Mouse (Mus musculus) heart, embryonic 13.5 days (tissue): ENCODE measurements at regions not wholly inside any gene's neighbourhood (a gene's known extent, or its start where the extent isn't known, plus 50 kb on each side); places are given as distances from the start of the nearest gene placed in this dataset.
A peak's percentile ranks its signal among the peaks of the same experiment; 100 is the strongest.

Source experiments
- ATAC-seq: fragments of 200-750 bp; cut with Nextera tagmentation; 2 replicates; pipeline ENCODE4 v1.8.0; 2017; ENCODE audit warnings: moderate TSS enrichment; ENCODE audit not compliant: insufficient number of reproducible peaks, low FRiP score, low TSS enrichment; ENCODE audit errors: extremely low read depth
- H3K27ac ChIP-seq: fragments of 300-500 bp; sonication (generic); replicated peaks from 2 replicates; pipeline ENCODE4 v1.5.1; 2015; ENCODE audit warnings: moderate library complexity, mild to moderate bottlenecking, inconsistent platforms
- H3K27me3 ChIP-seq: fragments of 300-500 bp; sonication (generic); replicated peaks from 2 replicates; pipeline ENCODE4 v1.6.1; 2015; ENCODE audit warnings: mild to moderate bottlenecking, inconsistent platforms
- H3K36me3 ChIP-seq: fragments of 300-500 bp; sonication (generic); 2 replicates; pipeline ENCODE4 v1.6.1; 2015; ENCODE audit warnings: mild to moderate bottlenecking, inconsistent platforms
- H3K4me1 ChIP-seq: fragments of 300-500 bp; sonication (generic); 2 replicates; pipeline ENCODE4 v1.6.1; 2015; ENCODE audit warnings: inconsistent platforms
- H3K4me2 ChIP-seq: fragments of 300-500 bp; sonication (generic); 2 replicates; pipeline ENCODE4 v1.6.1; 2015; ENCODE audit warnings: inconsistent platforms, mild to moderate bottlenecking, moderate library complexity
- H3K4me3 ChIP-seq: fragments of 300-500 bp; sonication (generic); 2 replicates; pipeline ENCODE4 v1.5.1; 2015; ENCODE audit warnings: moderate library complexity, mild to moderate bottlenecking, inconsistent platforms
- H3K9ac ChIP-seq: fragments of 300-500 bp; sonication (generic); 2 replicates; pipeline ENCODE4 v1.6.1; 2015; ENCODE audit warnings: inconsistent platforms, mild to moderate bottlenecking, moderate library complexity
- H3K9me3 ChIP-seq: fragments of 300-500 bp; sonication (generic); 2 replicates; pipeline ENCODE4 v1.6.1; 2016; ENCODE audit warnings: inconsistent platforms
- WGBS: fragments of 180-500 bp; shearing (Covaris S2); methylation state at CpG from one replicate; pipeline ENCODE4 v1.1.7; 2015; ENCODE audit warnings: mixed read lengths; 5-methylcytosine and 5-hydroxymethylcytosine counted together

DNA sequence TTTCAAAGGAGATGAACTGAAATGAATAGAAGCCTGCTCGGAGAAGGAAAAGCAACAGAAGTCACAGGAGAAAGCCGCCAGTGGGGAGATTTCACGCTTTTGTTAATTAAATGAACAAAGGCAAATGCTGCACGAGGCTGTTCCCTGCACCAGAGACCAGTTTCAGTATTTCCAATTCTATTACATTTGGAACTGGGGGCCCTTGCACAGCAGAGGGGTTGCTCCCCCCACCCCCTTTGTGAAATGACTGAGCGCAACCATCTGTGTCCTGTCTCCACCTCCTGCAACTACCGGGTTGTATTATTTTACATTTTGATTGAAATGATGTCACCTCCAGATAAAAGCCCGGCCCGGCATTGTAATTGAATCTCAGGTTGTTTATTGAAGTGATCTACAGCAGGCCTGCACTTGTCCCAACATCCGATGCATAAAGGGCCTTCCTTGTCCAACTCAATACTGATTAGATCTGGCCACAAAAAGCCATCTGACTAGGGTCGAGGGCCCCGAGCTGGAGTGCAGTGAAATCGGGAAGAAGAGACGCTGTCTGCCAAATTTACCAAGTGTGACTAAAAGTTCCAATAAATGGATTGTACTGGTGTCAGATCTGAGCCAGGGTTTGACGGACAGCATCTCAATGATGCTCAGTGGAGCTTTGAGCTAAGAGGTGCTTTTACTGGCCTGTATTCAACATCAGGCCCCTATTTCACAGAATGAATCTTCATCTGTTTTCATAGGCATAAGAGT is 152.9 kb upstream of the Irx4 start:
- H3K4me1 ChIP-seq, result no peaks in the 10 kb centered on the region
- H3K4me2 ChIP-seq, result no peak overlapping the region
- no peak overlapping the region for H3K4me3 ChIP-seq
- H3K27me3 ChIP-seq, result no peaks in the 10 kb centered on the region
- ATAC-seq, result no peak
- WGBS, result 69% methylated on average over 14 of the region's 14 CpGs
- H3K27ac ChIP-seq, result no peak overlapping the region
- H3K36me3 ChIP-seq, result no peaks in the 10 kb centered on the region
- H3K9ac ChIP-seq, result no peak overlapping the region
- no peaks in the 10 kb centered on the region for H3K9me3 ChIP-seq

DNA sequence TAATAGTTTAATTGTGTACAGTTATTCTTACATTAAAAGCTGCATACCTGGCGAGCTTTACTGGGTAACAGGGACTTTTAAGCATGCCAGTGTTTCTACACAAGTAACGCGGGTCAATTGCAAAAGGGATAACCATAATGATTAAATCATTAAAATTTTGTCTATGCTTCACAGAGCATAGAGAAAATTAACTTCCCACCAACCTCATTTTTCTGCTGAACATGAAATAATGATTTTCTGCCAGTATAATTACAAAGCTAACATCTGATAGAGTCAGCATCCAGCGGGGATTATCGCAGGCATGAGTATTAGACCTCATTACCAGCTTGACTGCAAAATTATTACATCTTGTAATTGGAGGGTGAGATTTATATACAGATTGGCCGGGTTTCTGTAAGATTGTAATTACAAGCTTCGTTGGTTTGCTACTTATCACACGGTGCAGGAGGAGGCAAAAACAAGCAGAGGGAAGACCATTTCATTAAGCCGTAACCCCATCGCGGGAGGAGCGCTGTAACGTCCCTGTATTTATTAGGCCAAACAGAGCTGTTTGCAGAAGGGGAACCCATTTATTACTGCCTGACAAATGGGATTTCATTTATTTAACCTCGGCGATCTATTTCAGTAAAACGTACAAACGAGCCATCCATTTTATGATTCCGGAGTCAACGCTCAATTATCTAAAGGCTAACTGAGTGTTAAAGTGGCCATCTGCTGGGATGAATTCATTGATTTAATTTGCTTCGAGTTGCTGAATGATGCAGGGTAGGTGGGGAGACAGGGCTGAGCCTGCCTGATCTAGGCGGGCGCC is 143.3 kb upstream of the Irx4 start:
- Histone ChIP-seq H3K4me1 (peaks cover 3% of the 10 kb centered on the region; the same call in 1 of the 2 replicates), H3K4me2 (no peak overlapping the region), H3K4me3 (no peak overlapping the region), H3K27ac (no peak overlapping the region), H3K27me3 (no peaks in the 10 kb centered on the region), H3K9ac (no peak overlapping the region), H3K36me3 (no peaks in the 10 kb centered on the region), H3K9me3 (no peaks in the 10 kb centered on the region)
- ATAC-seq, result no peak
- 79% methylated on average over 22 of the region's 22 CpGs for WGBS

DNA sequence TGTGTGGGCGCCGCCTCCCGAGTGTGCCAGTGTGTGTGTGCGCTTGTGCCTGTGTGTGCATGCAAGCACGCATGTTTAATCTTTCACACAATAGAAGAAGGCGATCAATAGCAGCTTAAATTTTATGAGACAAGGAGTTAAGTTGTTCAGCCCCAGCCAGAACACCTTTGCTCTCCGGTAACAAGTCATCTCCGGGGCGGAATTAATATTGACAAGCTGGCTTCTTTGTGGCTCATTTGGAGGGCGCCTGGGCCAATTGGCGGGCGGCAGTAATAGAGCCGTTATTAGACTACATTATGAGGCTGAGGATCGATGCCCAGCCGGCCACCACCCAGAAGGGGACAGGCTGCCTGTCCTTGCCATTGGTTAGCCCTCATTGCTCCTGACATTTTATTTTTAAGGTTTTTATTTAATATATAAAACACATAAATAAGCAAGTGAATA is 142.6 kb upstream of the Irx4 start:
- no peaks in the 10 kb centered on the region for H3K36me3 ChIP-seq
- H3K4me1 ChIP-seq, result peaks cover 3% of the 10 kb centered on the region; the same call in 1 of the 2 replicates
- no peak overlapping the region for H3K9ac ChIP-seq
- no peak overlapping the region for H3K4me2 ChIP-seq
- WGBS, result 85% methylated on average over 15 of the region's 15 CpGs
- no peak for ATAC-seq
- H3K27me3 ChIP-seq, result no peaks in the 10 kb centered on the region
- no peak overlapping the region for H3K4me3 ChIP-seq
- H3K9me3 ChIP-seq, result no peaks in the 10 kb centered on the region
- no peak overlapping the region for H3K27ac ChIP-seq

DNA sequence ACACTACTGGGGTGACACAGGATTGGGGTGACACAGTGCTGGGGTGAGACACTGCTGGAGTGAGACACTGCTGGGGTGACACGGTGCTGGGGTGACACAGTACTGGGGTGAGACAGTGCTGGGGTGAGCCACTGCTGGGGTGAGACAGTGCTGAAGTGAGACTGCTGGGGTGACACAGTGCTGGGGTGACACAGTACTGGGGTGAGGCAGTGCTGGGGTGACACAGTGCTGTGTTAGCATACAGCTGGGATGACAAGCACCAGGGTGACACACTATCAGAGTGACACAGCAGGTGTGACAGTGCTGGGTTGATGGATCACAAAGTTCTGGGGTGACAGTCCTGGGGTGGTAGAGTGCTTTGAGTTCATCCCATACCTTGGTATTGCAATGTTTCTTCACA is 137.3 kb upstream of the Irx4 start:
- WGBS, result 86% methylated on average over 1 of the region's 1 CpGs
- Histone ChIP-seq H3K36me3 (no peaks in the 10 kb centered on the region), H3K9ac (no peak overlapping the region), H3K4me3 (no peak overlapping the region), H3K27ac (no peak overlapping the region), H3K4me2 (no peak overlapping the region), H3K27me3 (no peaks in the 10 kb centered on the region), H3K9me3 (no peaks in the 10 kb centered on the region), H3K4me1 (no peaks in the 10 kb centered on the region)
- no peak; the same call in 1 of the 2 replicates for ATAC-seq

DNA sequence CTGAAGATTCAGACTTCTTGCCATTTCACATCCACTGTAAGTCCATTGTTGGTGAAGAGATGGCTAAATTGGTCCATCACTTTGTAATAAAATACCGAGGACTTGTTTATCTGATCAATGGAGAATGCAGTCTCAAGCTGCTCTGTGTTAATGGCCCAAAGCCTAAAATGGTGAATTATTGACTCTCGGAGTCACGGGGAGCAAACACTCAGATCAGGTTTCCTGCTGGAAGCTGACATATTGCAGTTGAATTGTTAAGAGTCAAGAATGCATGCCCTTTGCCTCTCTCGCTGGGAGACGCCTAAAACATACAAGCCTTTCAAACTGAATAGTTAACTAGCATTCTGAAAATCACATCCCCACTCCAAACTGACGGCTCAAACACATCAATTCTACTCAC is 129.0 kb upstream of the Irx4 start:
- H3K4me2 ChIP-seq, result no peak overlapping the region
- H3K27me3 ChIP-seq, result no peaks in the 10 kb centered on the region
- WGBS, result 72% methylated on average over 6 of the region's 6 CpGs
- no peaks in the 10 kb centered on the region for H3K9me3 ChIP-seq
- no peak overlapping the region for H3K27ac ChIP-seq
- no peak for ATAC-seq
- H3K4me3 ChIP-seq, result no peak overlapping the region
- no peaks in the 10 kb centered on the region for H3K36me3 ChIP-seq
- H3K4me1 ChIP-seq, result no peaks in the 10 kb centered on the region
- no peak overlapping the region for H3K9ac ChIP-seq

DNA sequence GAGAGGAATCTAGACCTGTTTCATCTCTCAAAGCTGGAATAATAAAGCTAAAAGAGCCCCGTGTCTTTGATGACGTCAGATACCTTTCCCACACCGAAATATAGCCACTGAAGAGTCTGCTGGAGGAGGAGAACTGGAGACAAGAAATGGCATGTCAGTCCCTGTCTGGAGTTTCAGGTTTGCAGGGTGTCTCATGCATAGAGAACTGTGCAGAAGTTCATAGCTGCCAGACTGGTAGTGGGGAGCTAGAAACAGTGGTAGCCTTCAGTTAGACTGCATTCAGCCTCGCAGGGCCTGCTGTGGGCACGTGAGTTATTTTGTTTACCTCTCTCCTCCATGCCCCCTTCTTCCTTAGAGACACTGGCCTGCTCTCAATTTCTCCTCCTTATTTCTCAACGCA is 127.5 kb upstream of the Irx4 start:
- Histone ChIP-seq H3K9ac (no peak overlapping the region), H3K4me2 (no peak overlapping the region), H3K4me1 (no peaks in the 10 kb centered on the region), H3K27ac (no peak overlapping the region), H3K27me3 (no peaks in the 10 kb centered on the region), H3K36me3 (no peaks in the 10 kb centered on the region), H3K9me3 (no peaks in the 10 kb centered on the region), H3K4me3 (no peak overlapping the region)
- 67% methylated on average over 6 of the region's 6 CpGs for whole genome bisulfite sequencing
- no peak for ATAC-seq

DNA sequence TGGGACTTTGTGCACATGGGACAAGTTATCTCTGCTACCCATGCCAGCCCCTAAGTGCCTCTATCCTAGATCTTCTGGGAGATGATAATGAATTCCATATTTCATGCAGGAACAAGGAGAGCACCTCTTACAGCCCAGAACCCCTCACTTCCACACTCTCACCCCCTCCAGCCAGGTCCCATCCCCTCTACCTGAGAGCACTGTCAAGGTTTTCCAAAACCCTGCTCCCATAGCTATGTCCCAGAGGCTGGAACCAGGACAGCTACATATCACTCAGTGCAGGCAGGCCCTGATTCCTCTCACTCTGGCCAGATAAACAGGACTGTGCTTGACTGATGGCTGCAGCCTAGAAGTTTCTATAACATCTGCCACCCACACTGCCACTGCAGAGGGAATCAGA is 125.3 kb upstream of the Irx4 start:
- no peaks in the 10 kb centered on the region for H3K36me3 ChIP-seq
- H3K4me1 ChIP-seq, result no peaks in the 10 kb centered on the region
- no peak overlapping the region for H3K4me3 ChIP-seq
- no peaks in the 10 kb centered on the region for H3K27me3 ChIP-seq
- no peak for ATAC-seq
- H3K9ac ChIP-seq, result no peak overlapping the region
- no peaks in the 10 kb centered on the region for H3K9me3 ChIP-seq
- H3K4me2 ChIP-seq, result no peak overlapping the region
- no peak overlapping the region for H3K27ac ChIP-seq

DNA sequence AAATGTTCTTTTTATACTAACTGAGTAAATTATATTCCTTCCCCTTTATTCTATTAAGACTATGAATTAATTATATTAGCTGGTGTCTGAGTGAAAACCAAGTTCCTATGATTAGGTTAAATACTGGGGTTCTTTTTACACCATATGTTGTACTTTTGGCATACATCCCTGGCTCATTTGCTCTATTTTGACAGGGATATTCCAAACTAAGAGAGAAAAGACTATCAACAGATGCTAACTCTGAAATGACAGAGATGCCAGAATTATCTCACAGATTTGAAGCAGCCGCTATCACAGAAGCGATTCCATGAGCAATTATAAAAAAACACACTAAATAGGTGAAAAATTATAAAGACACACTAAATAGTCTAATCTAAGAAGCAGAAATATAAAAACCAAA is 119.0 kb upstream of the Irx4 start:
- Histone ChIP-seq H3K4me3 (no peak overlapping the region), H3K9me3 (0 out of 2 replicates have a peak, but pooled peaks cover under 1% of the 10 kb centered on the region), H3K36me3 (no peaks in the 10 kb centered on the region), H3K27ac (no peak overlapping the region), H3K4me2 (no peak overlapping the region), H3K27me3 (no peaks in the 10 kb centered on the region), H3K4me1 (no peaks in the 10 kb centered on the region), H3K9ac (no peak overlapping the region)
- WGBS, result 82% methylated on average over 2 of the region's 2 CpGs
- ATAC-seq, result no peak

DNA sequence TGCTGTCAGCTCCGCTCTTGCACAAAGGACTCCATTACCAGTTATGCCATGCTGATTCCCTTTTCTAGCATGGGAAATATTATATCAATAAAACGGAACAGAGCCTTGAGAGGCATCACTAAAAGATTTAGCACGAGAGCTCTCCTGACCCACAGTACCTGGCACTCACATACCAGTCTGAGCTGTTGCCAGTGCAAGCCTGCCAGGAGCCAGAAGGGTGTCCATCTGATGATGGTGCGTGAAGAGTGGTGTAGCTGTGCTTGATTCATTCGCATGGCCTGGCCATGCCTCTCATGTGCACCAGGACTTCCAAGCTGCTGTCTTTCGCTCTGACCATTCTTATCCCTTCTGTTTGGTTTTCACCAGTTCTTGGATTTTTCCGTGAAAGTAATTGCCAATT is 102.3 kb upstream of the Irx4 start:
- ATAC-seq, result no peak
- H3K36me3 ChIP-seq, result no peaks in the 10 kb centered on the region
- peaks cover 12% of the 10 kb centered on the region for H3K4me1 ChIP-seq
- H3K4me3 ChIP-seq, result no peak overlapping the region
- no peak overlapping the region for H3K4me2 ChIP-seq
- 0 out of 2 replicates have a peak, but pooled peaks cover 12% of the 10 kb centered on the region for H3K27me3 ChIP-seq
- H3K9ac ChIP-seq, result no peak overlapping the region
- no peak overlapping the region for H3K27ac ChIP-seq
- WGBS, result 80% methylated on average over 7 of the region's 7 CpGs
- no peaks in the 10 kb centered on the region for H3K9me3 ChIP-seq

DNA sequence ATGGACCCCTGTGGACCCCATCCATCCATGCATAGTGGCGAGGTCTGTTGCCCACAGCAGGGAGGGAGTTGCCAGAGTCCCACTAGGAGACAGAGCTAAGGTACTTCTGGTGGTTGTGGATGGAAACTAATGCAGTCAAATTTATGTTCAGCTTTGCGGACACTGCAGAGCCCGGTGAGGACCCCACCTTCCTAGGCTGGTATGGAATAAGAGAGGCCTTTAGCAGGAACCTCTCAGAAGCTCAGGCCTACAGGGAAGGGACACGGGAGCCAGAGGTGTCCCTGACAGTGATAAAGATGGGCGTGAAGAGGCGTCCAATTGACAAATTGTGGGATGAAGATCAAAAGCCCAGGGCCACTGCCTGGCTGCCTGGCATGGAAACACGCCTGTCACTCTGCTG is 100.8 kb upstream of the Irx4 start:
- H3K27ac ChIP-seq, result 0 out of 2 replicates have a peak overlapping the region, but pooled peaks have one; percentile 36
- peak overlapping the region; percentile 71 for H3K9ac ChIP-seq
- peaks cover 12% of the 10 kb centered on the region for H3K4me1 ChIP-seq
- ATAC-seq, result no peak
- 40% methylated on average over 7 of the region's 7 CpGs for WGBS
- H3K4me3 ChIP-seq, result peak overlapping the region; percentile 37; the same call in 1 of the 2 replicates
- H3K9me3 ChIP-seq, result no peaks in the 10 kb centered on the region
- no peaks in the 10 kb centered on the region for H3K36me3 ChIP-seq
- 0 out of 2 replicates have a peak, but pooled peaks cover 12% of the 10 kb centered on the region for H3K27me3 ChIP-seq
- peak overlapping the region; percentile 66 for H3K4me2 ChIP-seq

DNA sequence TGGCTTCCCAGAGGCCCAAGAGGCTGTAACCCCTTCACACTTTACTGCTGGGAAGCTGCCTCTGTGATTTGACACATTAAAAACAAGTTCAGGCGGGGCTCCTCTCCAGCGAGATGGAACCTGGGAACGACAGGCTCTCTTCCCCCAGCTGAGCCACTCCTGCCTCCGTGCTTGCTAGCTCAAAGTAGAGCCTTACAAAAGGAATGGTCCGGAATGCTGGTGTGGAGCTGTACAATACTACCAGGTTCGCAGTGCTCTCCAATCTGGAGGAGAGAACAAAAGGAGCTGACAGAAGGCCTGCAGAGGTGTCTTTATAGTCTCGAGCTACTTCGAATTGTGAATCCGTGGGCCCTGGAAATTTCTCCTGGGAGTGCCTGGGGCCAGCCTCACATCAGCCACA is 100.4 kb upstream of the Irx4 start:
- peak overlapping the region; percentile 37 for H3K4me3 ChIP-seq

More for the DNA sequence above, 100.4 kb upstream of the Irx4 start:
- Histone ChIP-seq H3K36me3 (no peaks in the 10 kb centered on the region), H3K9me3 (no peaks in the 10 kb centered on the region), H3K4me1 (peaks cover 12% of the 10 kb centered on the region), H3K27ac (0 out of 2 replicates have a peak overlapping the region, but pooled peaks have one; percentile 36), H3K4me2 (peak overlapping the region; percentile 66), H3K27me3 (0 out of 2 replicates have a peak, but pooled peaks cover 12% of the 10 kb centered on the region), H3K9ac (peak overlapping the region; percentile 71)
- 14% methylated on average over 9 of the region's 9 CpGs for WGBS
- ATAC-seq, result no peak
